ENCODE assay signal across 8 mouse cellular contexts in the genomic region with DNA sequence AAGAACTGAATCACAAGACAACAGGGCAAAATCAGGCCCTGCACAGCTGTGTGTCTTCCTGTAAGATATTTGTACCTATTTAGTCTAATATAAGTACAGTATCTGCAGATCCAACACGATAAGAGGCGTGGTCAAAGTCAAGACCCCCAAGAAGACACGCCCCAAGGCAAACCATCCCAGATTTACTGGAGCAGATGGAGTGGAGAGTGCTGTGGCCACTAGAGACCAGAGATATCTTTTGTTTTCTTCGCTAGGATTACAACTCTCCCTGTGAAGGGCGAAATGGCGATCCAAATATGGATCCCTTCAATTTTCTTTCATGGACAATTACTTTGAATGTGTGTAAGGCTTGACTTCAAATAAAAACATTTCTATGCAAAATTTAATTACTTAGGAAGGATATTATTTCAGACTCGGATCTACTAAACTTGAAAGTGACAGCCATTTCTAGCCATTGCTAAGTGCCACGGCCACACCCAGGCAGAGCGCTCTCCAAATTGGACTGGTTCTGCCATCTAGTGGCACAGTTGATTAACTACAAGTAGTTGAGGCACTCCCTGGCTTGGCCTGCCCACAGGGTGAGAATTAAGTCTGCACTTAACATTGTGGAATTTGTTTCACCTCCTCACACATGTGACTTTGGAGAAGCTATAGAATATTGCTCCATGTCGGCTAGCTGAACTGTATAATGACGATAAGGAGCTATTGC.
DNase-seq lines count a peak whose midpoint lies in the region; ATAC-seq and TF ChIP-seq lines count a peak whose summit lies in the region.

No protein-coding gene starts in this region.

- no peaks in the 10 kb centered on the region for H3K27me3 ChIP-seq in heart, postnatal 0 days (ENCODE audit: control insufficient read depth, insufficient read depth, low read length)
- H3K27me3 ChIP-seq in liver, embryonic 13.5 days, result no peaks in the 10 kb centered on the region

- 47% methylated on average over 11 of the region's 11 CpGs for WGBS in heart, postnatal 0 days
- WGBS in liver, embryonic 13.5 days (ENCODE audit: insufficient replicate concordance), result 43% methylated on average over 11 of the region's 11 CpGs

- no peak overlapping the region for H3K4me3 ChIP-seq in bone marrow macrophage, adult 2 months (ENCODE audit: insufficient read depth, low read length)
- H3K4me3 ChIP-seq in heart, postnatal 0 days (ENCODE audit: low read depth, low read length), result peak overlapping the region; percentile 19; the same call in 1 of the 2 replicates
- H3K4me3 ChIP-seq in liver, embryonic 13.5 days (replicated peaks), result no peak overlapping the region

- H3K4me2 ChIP-seq in heart, postnatal 0 days (ENCODE audit: low read depth, low read length), result peak overlapping the region; percentile 37; the same call in 1 of the 2 replicates
- no peak overlapping the region for H3K4me2 ChIP-seq in liver, embryonic 13.5 days

- no peak for TF ChIP-seq EP300 in heart, postnatal 0 days (IDR thresholded peaks at IDR 0.05; ENCODE audit: low read depth)

- H3K9ac ChIP-seq in heart, postnatal 0 days (replicated peaks; ENCODE audit: low read depth, low read length), result no peak overlapping the region
- no peak overlapping the region for H3K9ac ChIP-seq in liver, embryonic 13.5 days

- peak; percentile 77 for DNase-seq in heart, postnatal 0 days (ENCODE audit: low spot score)
- DNase-seq in kidney, postnatal 25 days, result peak; percentile 69 to 73
- DNase-seq in liver, embryonic 13.5 days, result peak; percentile 47
- DNase-seq in natural killer cell, adult 2 months (ENCODE audit: low spot score in 2 of 2), result peak; percentile 65 to 75
- DNase-seq in telencephalon, adult 2 months (ENCODE audit: low read depth, low spot score), result peak; percentile 33

- H3K4me1 ChIP-seq in bone marrow macrophage, adult 2 months (ENCODE audit: control insufficient read depth, insufficient read depth, low read length), result peaks cover 7% of the 10 kb centered on the region; the same call in 1 of the 2 replicates
- H3K4me1 ChIP-seq in heart, postnatal 0 days (ENCODE audit: control insufficient read depth, insufficient read depth), result no peaks in the 10 kb centered on the region
- H3K4me1 ChIP-seq in liver, embryonic 13.5 days (replicated peaks), result no peaks in the 10 kb centered on the region

- no peaks in the 10 kb centered on the region for H3K36me3 ChIP-seq in heart, postnatal 0 days (replicated peaks; ENCODE audit: control insufficient read depth, insufficient read depth, low read length)
- no peaks in the 10 kb centered on the region for H3K36me3 ChIP-seq in liver, embryonic 13.5 days

- H3K27ac ChIP-seq in bone marrow macrophage, adult 2 months (ENCODE audit: insufficient read depth, low read depth, low read length), result no peak overlapping the region
- no peak overlapping the region for H3K27ac ChIP-seq in heart, postnatal 0 days (ENCODE audit: low read depth)
- H3K27ac ChIP-seq in liver, embryonic 13.5 days, result no peak overlapping the region

- ATAC-seq in CD4-positive, CD25-positive, alpha-beta regulatory T cell, adult 4 months, result peak; percentile 100
- peak; percentile 67 for ATAC-seq in erythroblast, adult 5-6 weeks (replicated peaks; ENCODE audit: low FRiP score, poor library complexity, severe bottlenecking)
- ATAC-seq in heart, postnatal 0 days (ENCODE audit: insufficient read depth, low read depth), result peak; percentile 87
- ATAC-seq in liver, embryonic 13.5 days (ENCODE audit: low read depth), result 0 out of 2 replicates have a peak, but pooled peaks have one; percentile 54

- TF ChIP-seq CTCF in bone marrow macrophage, adult 2 months (IDR thresholded peaks at IDR 0.05; ENCODE audit: low read depth, low read length), result peak; percentile 91
- peak; percentile 90 for TF ChIP-seq CTCF in heart, postnatal 0 days (IDR thresholded peaks at IDR 0.05; ENCODE audit: low read depth)

- no peaks in the 10 kb centered on the region for H3K9me3 ChIP-seq in heart, postnatal 0 days (replicated peaks; ENCODE audit: control insufficient read depth, low read length)
- no peaks in the 10 kb centered on the region for H3K9me3 ChIP-seq in liver, embryonic 13.5 days (replicated peaks)

- TF ChIP-seq POLR2A in bone marrow macrophage, adult 2 months (IDR thresholded peaks at IDR 0.05; ENCODE audit: borderline replicate concordance, low read depth, low read length), result no peak
